Comparison of ENCODE assay signal across 8 mouse cellular contexts in genomic region chr17:74315445-74316308, GRCm38 (mm10). TPM values are rescaled to one million over a fixed set of nuclear protein-coding genes. Genes with fewer than 3 reads are reported as not detected.
DNase-seq lines count a peak whose midpoint lies in the region; ATAC-seq lines count a peak whose summit lies in the region.

No protein-coding gene starts in this region.

- H3K4me1 ChIP-seq in heart, embryonic 15.5 days (replicated peaks): peaks cover 14% of the 10 kb centered on the region
- peaks cover 22% of the 10 kb centered on the region for H3K4me1 ChIP-seq in hindbrain, embryonic 13.5 days (replicated peaks)
- H3K4me1 ChIP-seq in midbrain, embryonic 13.5 days (replicated peaks): peaks cover 23% of the 10 kb centered on the region

- no peak for DNase-seq in heart, postnatal 36 days
- peak; percentile 81 for DNase-seq in R1 (ENCODE audit: low read depth, low spot score)
- no peak for DNase-seq in thymus, postnatal 36 days
- no peak for DNase-seq in cerebellum, adult 11 months
- DNase-seq in testis, postnatal 10 days (ENCODE audit: low spot score): no peak

- ATAC-seq in heart, embryonic 15.5 days (replicated peaks; ENCODE audit: insufficient number of reproducible peaks, insufficient read depth, low FRiP score, low read depth): peak; percentile 82
- peak; percentile 92; the same call in 1 of the 2 replicates for ATAC-seq in hindbrain, embryonic 13.5 days (ENCODE audit: low FRiP score)
- ATAC-seq in midbrain, embryonic 13.5 days: no peak

- H3K4me3 ChIP-seq in heart, embryonic 15.5 days: peak overlapping the region; percentile 84
- H3K4me3 ChIP-seq in hindbrain, embryonic 13.5 days: peak overlapping the region; percentile 80
- peak overlapping the region; percentile 79 for H3K4me3 ChIP-seq in midbrain, embryonic 13.5 days (replicated peaks)

- no peaks in the 10 kb centered on the region for H3K9me3 ChIP-seq in heart, embryonic 15.5 days (replicated peaks)
- H3K9me3 ChIP-seq in hindbrain, embryonic 13.5 days: no peaks in the 10 kb centered on the region
- no peaks in the 10 kb centered on the region for H3K9me3 ChIP-seq in midbrain, embryonic 13.5 days

- peak overlapping the region; percentile 96 for H3K27ac ChIP-seq in heart, embryonic 15.5 days
- peak overlapping the region; percentile 93 for H3K27ac ChIP-seq in hindbrain, embryonic 13.5 days
- H3K27ac ChIP-seq in midbrain, embryonic 13.5 days: peak overlapping the region; percentile 92

- under 1% methylated on average over 45 of the region's 45 CpGs for WGBS in heart, embryonic 15.5 days
- whole genome bisulfite sequencing in hindbrain, embryonic 13.5 days: under 1% methylated on average over 45 of the region's 45 CpGs
- under 1% methylated on average over 40 of the region's 45 CpGs for WGBS in midbrain, embryonic 13.5 days

- H3K27me3 ChIP-seq in heart, embryonic 15.5 days: no peaks in the 10 kb centered on the region
- H3K27me3 ChIP-seq in hindbrain, embryonic 13.5 days: no peaks in the 10 kb centered on the region
- H3K27me3 ChIP-seq in midbrain, embryonic 13.5 days: no peaks in the 10 kb centered on the region

- peak overlapping the region; percentile 84 for H3K9ac ChIP-seq in heart, embryonic 15.5 days
- peak overlapping the region; percentile 84 for H3K9ac ChIP-seq in hindbrain, embryonic 13.5 days
- peak overlapping the region; percentile 82 for H3K9ac ChIP-seq in midbrain, embryonic 13.5 days (replicated peaks)

- H3K4me2 ChIP-seq in heart, embryonic 15.5 days: peak overlapping the region; percentile 91
- peak overlapping the region; percentile 83 for H3K4me2 ChIP-seq in hindbrain, embryonic 13.5 days
- peak overlapping the region; percentile 85 for H3K4me2 ChIP-seq in midbrain, embryonic 13.5 days (replicated peaks)

- intact Hi-C loops in heart, postnatal 36 days (cut with DNase I): loop anchor here (1.0 to 2.0 kb wide), 2 partner anchors 17 to 24 kb away; no protein-coding TSS in a partner anchor

- H3K36me3 ChIP-seq in heart, embryonic 15.5 days: peaks cover 5% of the 10 kb centered on the region; the same call in 1 of the 2 replicates
- peaks cover 15% of the 10 kb centered on the region for H3K36me3 ChIP-seq in hindbrain, embryonic 13.5 days
- H3K36me3 ChIP-seq in midbrain, embryonic 13.5 days: peaks cover 10% of the 10 kb centered on the region

RNA-seq across cellular contexts. Expression of gene Dpy30, which starts 8.1 kb away (rescaled TPM):
- polyA plus RNA-seq in heart, embryonic 15.5 days (2015; fragmentation: Nextera tagmentation; extraction: Ambion mirVana): 156 and 195 TPM in 2 replicates
- 10 to 100 TPM; 45.5 to 48.9 TPM for total RNA-seq in heart, postnatal 36 days (2021)
- polyA plus RNA-seq in hindbrain, embryonic 13.5 days (2015; fragmentation: Nextera tagmentation; extraction: Ambion mirVana): 215 and 218 TPM in 2 replicates
- polyA plus RNA-seq in midbrain, embryonic 13.5 days (2015; fragmentation: Nextera tagmentation; extraction: Ambion mirVana): 213 and 220 TPM in 2 replicates

RNA-seq across cellular contexts. Expression of gene Memo1, which starts 20.4 kb away (rescaled TPM):
- polyA plus RNA-seq in heart, embryonic 15.5 days (2015; fragmentation: Nextera tagmentation; extraction: Ambion mirVana): 59.8 and 64.1 TPM in 2 replicates
- total RNA-seq in heart, postnatal 36 days (2021): 10 to 100 TPM; 64.4 to 72.6 TPM
- 64.0 and 66.7 TPM in 2 replicates for polyA plus RNA-seq in hindbrain, embryonic 13.5 days (2015; fragmentation: Nextera tagmentation; extraction: Ambion mirVana)
- polyA plus RNA-seq in midbrain, embryonic 13.5 days (2015; fragmentation: Nextera tagmentation; extraction: Ambion mirVana): 66.3 and 66.7 TPM in 2 replicates

RNA-seq across cellular contexts. Expression of gene Spast, which starts 23.1 kb away (rescaled TPM):
- polyA plus RNA-seq in heart, embryonic 15.5 days (2015; fragmentation: Nextera tagmentation; extraction: Ambion mirVana): 12.6 and 14.2 TPM in 2 replicates
- total RNA-seq in heart, postnatal 36 days (2021): 10 to 100 TPM; 31.6 to 33.3 TPM
- 25.9 and 27.1 TPM in 2 replicates for polyA plus RNA-seq in hindbrain, embryonic 13.5 days (2015; fragmentation: Nextera tagmentation; extraction: Ambion mirVana)
- polyA plus RNA-seq in midbrain, embryonic 13.5 days (2015; fragmentation: Nextera tagmentation; extraction: Ambion mirVana): 27.5 and 30.0 TPM in 2 replicates
